ENCODE assay signal across 8 mouse cellular contexts in the genomic region with DNA sequence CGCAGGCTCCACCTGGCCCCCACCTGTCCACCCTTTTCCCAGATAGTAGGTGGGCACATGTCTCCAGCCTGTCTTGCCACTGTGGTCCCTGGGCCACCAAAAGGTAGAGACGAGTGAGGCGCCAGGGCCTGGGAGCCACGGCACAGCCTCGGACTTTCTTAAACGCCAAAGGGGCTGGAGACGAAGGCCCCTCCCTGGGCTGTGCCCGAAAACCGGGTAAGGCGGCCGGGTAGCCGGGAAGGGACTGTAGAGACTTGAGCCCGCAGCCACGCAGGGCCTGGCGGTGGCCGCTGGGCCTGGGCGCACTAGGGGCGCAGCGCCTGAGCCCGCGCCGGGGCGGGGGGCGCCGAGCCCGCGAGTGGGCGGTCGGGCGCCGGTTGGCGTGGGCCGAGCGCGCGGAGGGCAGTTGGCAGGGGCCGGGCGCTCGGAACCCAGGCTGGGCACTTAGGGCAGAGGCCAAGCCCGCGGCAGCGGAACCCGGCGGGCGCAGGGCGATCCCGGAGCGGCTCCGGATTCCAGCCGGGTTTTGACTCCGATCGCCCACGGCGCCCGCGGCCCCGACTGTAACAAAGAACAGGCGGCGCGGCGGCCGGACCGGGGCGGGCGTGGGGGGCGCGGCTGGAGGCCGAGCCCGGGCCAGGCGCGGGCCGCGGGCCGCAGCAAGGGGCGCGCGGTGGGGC. TPM values are rescaled to one million over a fixed set of nuclear protein-coding genes. Genes with fewer than 3 reads are reported as not detected.
DNase-seq lines count a peak whose midpoint lies in the region; ATAC-seq lines count a peak whose summit lies in the region.

No protein-coding gene starts in this region.

- ATAC-seq in megakaryocyte, adult 5-6 weeks (ENCODE audit: poor library complexity, severe bottlenecking) = peak; percentile 69

- peak; percentile 93 to 98 for DNase-seq in adrenal gland, adult (ENCODE audit: inconsistent age in 2 of 2, low spot score in 1 of 2)
- peak; percentile 81 for DNase-seq in embryo, embryonic 10 days (ENCODE audit: low spot score)
- peak; percentile 90 for DNase-seq in gastrocnemius, postnatal 10 days
- DNase-seq in induced T-regulatory cell, adult 2 months (ENCODE audit: low read depth) = peak; percentile 87
- peak; percentile 76 to 79 for DNase-seq in left cerebral cortex, adult 8-10 months (ENCODE audit: low spot score in 2 of 2)
- DNase-seq in right cerebral cortex, adult 18-20 months = peak; percentile 83
- peak; percentile 94 for DNase-seq in urinary bladder, adult 2 months (ENCODE audit: low spot score)

RNA-seq across cellular contexts. Expression of gene Prdm15, which starts 0.4 kb away (rescaled TPM):
- 1 to 10 TPM; 4.9 to 8.4 TPM for total RNA-seq in gastrocnemius, postnatal 10 days (2021)
- 10 to 100 TPM; 15.1 to 23.2 (median 17.4) TPM for total RNA-seq in left cerebral cortex, adult 8-10 months (2022)
- 7.2 and 7.9 TPM in 2 replicates for total RNA-seq in megakaryocyte, adult 5-6 weeks (2015)
- 4.3 and 6.1 TPM in 2 replicates for total RNA-seq in megakaryocyte, adult 5-6 weeks (2017)
- 7.2 and 7.3 TPM in 2 replicates for polyA plus RNA-seq in urinary bladder, adult 2 months (2012; rRNA removed)

Comparison
In these comparisons a context has a peak if more than half of its experiments do, and no peak if none do; other contexts are left out.
1. Peak in every context shown above with its lines: DNase-seq and ATAC-seq.